Mouse (Mus musculus): ENCODE data around the gene Snx29.
"Not testable (repeated sequence)": the region's sequence is repeated elsewhere in the genome, so short reads cannot be mapped to it uniquely, and the experiment has no call there.

Snx29 gene

GRCm38 (mm10) chr16:11322409-11323323, at the start of gene Snx29:
Gene Snx29 (plus strand): TSS chr16:11322908.
- DNase-seq: peak; percentile 98

- DNase-seq: no peak
These were observed 45.8 kb upstream of the Snx29 start for GRCm38 (mm10) chr16:11276888-11277287.

GRCm38 (mm10) chr16:11278778-11279177, 43.9 kb upstream of the Snx29 start:
- DNase-seq: no peak

GRCm38 (mm10) chr16:11282655-11283232, 40.0 kb upstream of the Snx29 start:
- DNase-seq: no peak

GRCm38 (mm10) chr16:11284881-11285280, 37.8 kb upstream of the Snx29 start:
- DNase-seq: no peak

- no peak for DNase-seq
These were observed 36.8 kb upstream of the Snx29 start for GRCm38 (mm10) chr16:11285949-11286348.

DNA sequence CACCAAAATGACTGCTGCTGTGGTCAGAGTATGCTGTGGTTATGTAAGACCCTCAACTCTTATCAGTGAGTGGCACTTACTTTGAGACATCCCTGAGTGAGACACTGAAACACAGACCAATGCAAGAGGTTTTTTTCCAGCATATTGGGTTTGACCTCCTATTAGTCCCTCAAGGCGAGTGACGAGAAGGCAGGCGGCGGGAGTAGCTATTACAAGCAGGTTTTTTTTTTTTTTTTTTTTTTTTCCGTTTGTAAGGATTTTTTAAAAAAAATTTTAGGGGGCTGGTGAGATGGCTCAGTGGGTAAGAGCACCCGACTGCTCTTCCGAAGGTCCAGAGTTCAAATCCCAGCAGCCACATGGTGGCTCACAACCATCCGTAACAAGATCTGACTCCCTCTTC, 33.8 kb upstream of the Snx29 start:
- not testable (repeated sequence) for DNase-seq

- not testable (repeated sequence) for DNase-seq
These were observed 27.1 kb upstream of the Snx29 start for GRCm38 (mm10) chr16:11295583-11295982.

DNA sequence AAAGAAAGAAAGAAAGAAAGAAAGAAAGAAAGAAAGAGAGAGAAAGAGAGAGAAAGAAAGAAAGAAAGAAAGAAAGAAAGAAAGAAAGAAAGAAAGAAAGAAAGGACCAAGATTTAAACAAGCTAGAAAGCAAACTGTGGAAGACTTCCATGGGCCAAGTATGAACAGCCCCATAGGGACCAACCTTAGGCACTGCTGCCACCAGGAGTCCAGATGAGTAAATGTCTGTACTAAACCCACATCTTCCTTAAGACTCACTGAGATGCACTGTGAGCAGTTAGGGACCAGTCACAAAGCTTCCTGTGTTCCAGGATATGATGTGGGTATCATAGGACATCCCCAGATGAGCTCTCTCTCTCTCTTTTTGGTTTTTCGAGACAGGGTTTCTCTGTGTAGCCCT, 25.0 kb upstream of the Snx29 start:
- DNase-seq: peak; percentile 12

DNA sequence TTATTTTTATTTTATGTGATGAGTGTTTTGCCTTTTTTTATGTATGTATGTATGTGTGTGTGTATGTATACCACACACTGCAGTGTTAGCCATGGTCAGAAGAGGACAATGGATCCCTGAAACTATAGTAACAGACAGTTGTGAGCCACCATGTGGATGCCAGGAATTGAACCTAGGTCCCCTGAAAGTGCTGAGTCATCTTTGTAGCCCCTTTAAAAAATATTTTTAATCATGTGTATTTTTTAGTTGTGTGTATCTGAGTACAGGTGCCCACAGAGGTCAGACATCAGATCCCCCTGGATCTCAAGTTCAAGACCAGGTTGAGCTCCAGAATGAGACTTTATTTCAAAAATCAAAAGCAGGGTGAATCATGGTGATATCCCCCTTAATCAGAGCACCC, 19.0 kb upstream of the Snx29 start:
- no peak for DNase-seq

- no peak for DNase-seq
These were observed 17.2 kb upstream of the Snx29 start for GRCm38 (mm10) chr16:11305531-11305930.

GRCm38 (mm10) chr16:11313512-11313911, 9.2 kb upstream of the Snx29 start, which contains the start of gene Tnfrsf17:
Gene Tnfrsf17 (plus strand): TSS chr16:11313812.
- no peak for DNase-seq

DNA sequence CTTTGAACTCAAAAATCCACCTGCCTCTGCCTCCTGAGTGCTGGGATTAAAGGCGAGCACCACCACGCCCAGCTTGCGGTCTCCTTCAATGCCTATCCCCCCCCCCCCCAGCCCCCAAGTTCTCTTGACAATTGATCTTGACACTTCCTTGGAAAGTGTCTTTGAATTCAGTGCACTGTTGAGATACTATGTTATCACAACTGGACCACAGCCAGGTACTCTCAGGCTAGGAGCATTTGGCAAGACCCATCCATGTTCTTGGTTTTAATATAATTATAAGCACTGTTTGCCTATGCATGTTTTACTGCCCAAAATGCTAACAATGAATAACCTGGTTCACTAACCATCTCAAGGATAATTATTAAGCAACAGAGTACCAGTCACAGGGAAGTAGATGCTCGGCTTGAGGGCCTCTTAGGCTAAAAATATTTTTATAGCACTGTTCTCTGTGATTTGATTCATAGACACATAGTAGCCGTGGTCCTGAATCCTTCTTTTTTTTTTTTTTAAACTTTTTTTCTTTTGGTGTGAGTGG, 6.9 kb upstream of the Snx29 start:
- peak; percentile 74 for DNase-seq

DNA sequence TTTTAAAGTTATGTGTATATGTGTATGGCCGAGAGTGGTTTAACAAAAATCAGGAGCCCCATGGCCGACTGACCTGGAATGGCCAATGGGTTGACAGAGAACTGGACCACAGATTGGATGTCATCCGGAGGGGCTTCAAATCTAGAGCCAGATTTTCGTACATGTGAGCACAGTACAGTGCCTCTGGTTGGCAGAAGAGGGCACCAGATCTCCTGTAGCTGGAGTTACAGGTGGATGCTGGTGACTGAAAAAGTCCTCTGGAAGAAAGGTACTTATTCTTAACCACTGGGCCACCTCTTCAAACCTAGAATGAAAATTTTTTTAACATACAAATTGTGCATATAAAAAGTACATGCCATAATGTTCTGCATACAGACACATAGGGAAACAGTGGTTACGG, 6.0 kb upstream of the Snx29 start:
- DNase-seq: no peak

GRCm38 (mm10) chr16:11317324-11317723, 5.4 kb upstream of the Snx29 start:
- DNase-seq: peak; percentile 58

GRCm38 (mm10) chr16:11323324-11324051, 780 bp downstream of the Snx29 start:
- DNase-seq: peak; percentile 21

GRCm38 (mm10) chr16:11330081-11330800, 7.5 kb downstream of the Snx29 start:
- peak; percentile 43 for DNase-seq

GRCm38 (mm10) chr16:11331030-11331429, 8.3 kb downstream of the Snx29 start:
- no peak for DNase-seq

DNA sequence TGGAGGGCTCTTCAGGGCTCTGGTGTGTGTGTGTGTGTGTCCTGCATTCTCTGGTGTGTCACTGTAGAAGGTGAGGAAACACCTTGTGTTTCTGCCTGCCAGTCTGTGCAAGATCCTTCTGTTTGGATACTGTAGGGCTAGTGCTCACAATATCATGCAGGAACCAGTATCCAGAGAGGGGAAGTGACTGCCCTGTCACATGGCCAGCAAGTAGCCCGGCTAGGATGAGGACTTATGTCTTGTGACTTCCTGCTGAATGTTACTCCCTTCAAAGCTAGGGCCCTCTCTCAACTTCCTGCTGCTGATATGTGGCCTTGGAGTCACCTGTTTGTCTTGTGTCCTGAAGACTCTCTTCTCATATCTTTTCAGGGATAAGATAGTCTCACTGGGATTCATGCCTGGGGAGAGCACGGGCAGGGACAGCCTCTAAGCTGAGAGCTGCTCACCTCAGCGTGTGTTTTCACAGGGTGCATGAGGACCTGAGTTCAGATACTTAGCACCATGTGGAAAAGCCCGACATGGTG, 20.6 kb downstream of the Snx29 start:
- peak; percentile 67 for DNase-seq

DNA sequence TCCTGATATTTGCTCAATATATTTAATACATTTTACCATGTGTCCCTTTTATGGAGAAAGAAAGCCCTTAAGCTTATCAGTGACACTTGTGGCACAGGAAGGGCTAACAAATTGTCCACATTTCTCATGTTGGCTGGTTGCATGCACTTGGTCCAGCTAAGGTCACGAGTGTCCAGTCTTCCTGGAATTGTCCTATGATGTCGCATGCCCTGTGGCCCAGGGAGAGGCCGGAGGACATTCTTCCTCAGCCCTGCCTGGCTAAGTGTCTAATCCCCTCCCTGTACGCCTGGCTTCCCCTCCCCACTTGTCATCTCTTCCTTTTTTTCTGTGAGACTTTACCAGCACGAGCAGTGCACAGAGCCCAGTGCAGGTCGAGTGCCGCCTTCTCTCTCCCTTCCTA, 29.2 kb downstream of the Snx29 start:
- peak; percentile 34 for DNase-seq

- no peak for DNase-seq
These were observed 36.5 kb downstream of the Snx29 start for GRCm38 (mm10) chr16:11359173-11359572.

- no peak for DNase-seq
These were observed 37.2 kb downstream of the Snx29 start for GRCm38 (mm10) chr16:11359919-11360318.

All from lung, postnatal 36 days (tissue).